Mouse (Mus musculus) intestine, embryonic 14.5 days (tissue): ENCODE results near the gene Foxg1. TPM values are rescaled to one million over a fixed set of nuclear protein-coding genes. Genes with fewer than 3 reads are reported as not detected.

ENCODE experiments used
- ATAC-seq: fragments of 200-750 bp; cut with Nextera tagmentation; replicated peaks from 2 replicates; pipeline ENCODE4 v1.8.0; 2017; ENCODE audit warnings: low read depth, moderate number of reproducible peaks, moderate TSS enrichment, moderate library complexity; ENCODE audit not compliant: low FRiP score, low TSS enrichment
- DNase-seq: peaks from one replicate; pipeline ENCODE4 v3.0.0-alpha.2; 2018; ENCODE audit warnings: low spot score
- H3K27ac ChIP-seq: fragments of 300-500 bp; sonication (generic); 2 replicates; pipeline ENCODE4 v1.5.1; 2014; ENCODE audit warnings: low read depth, mild to moderate bottlenecking, control low read depth
- H3K27me3 ChIP-seq: fragments of 300-500 bp; sonication (generic); replicated peaks from 2 replicates; pipeline ENCODE4 v1.6.1; 2014; ENCODE audit warnings: low read length, control low read depth; ENCODE audit not compliant: control insufficient read depth, insufficient read depth
- H3K36me3 ChIP-seq: fragments of 300-500 bp; sonication (generic); 2 replicates; pipeline ENCODE4 v1.6.1; 2014; ENCODE audit warnings: low read length, control low read depth; ENCODE audit not compliant: control insufficient read depth, insufficient read depth
- H3K4me1 ChIP-seq: fragments of 300-500 bp; sonication (generic); replicated peaks from 2 replicates; pipeline ENCODE4 v1.6.1; 2014; ENCODE audit warnings: low read length, control low read depth, mixed read lengths; ENCODE audit not compliant: control insufficient read depth, insufficient read depth
- H3K4me2 ChIP-seq: fragments of 300-500 bp; sonication (generic); 2 replicates; pipeline ENCODE4 v1.6.1; 2014; ENCODE audit warnings: low read length
- H3K4me3 ChIP-seq: fragments of 300-500 bp; sonication (generic); 2 replicates; pipeline ENCODE4 v1.5.1; 2014; ENCODE audit warnings: low read depth, low read length, control low read depth, mixed read lengths
- H3K9ac ChIP-seq: fragments of 300-500 bp; sonication (generic); 2 replicates; pipeline ENCODE4 v1.6.1; 2014; ENCODE audit warnings: mild to moderate bottlenecking, low read length
- H3K9me3 ChIP-seq: fragments of 300-500 bp; sonication (generic); 2 replicates; pipeline ENCODE4 v1.6.1; 2016; ENCODE audit warnings: low read length, control low read depth; ENCODE audit not compliant: control insufficient read depth
- WGBS: fragments of 180-500 bp; shearing (Covaris S2); extraction: QIAGEN DNeasy Blood & Tissue Kit; methylation state at CpG from one replicate; pipeline ENCODE4 v1.1.7; 2014; 5-methylcytosine and 5-hydroxymethylcytosine counted together
- polyA plus RNA-seq: library from polyadenylated mRNA; unstranded; fragments of >200 nt; fragmentation: Nextera tagmentation; extraction: Ambion mirVana; gene quantifications from 2 replicates; pipeline ENCODE4 v1.2.1, GENCODE M21; 2014

The Foxg1 gene
- polyA plus RNA-seq, 1 experiment from 2014 or later = not detected

GRCm38 (mm10) chr12:49409833-49410232, 27.4 kb downstream of the Foxg1 start:
- ATAC-seq (no peak), DNase-seq (no peak)
- Histone ChIP-seq H3K4me1 (no peaks in the 10 kb centered on the region), H3K27ac (no peak overlapping the region), H3K36me3 (no peaks in the 10 kb centered on the region), H3K9me3 (no peaks in the 10 kb centered on the region), H3K4me2 (no peak overlapping the region), H3K4me3 (no peak overlapping the region), H3K27me3 (peaks cover 9% of the 10 kb centered on the region), H3K9ac (no peak overlapping the region)
- 78% methylated on average over 2 of the region's 2 CpGs for WGBS

- no peaks in the 10 kb centered on the region for H3K27me3 ChIP-seq
- H3K4me1 ChIP-seq = no peaks in the 10 kb centered on the region
- H3K9me3 ChIP-seq = no peaks in the 10 kb centered on the region
- DNase-seq (no peak), ATAC-seq (no peak)
- no peak overlapping the region for H3K4me2 ChIP-seq
- no peaks in the 10 kb centered on the region for H3K36me3 ChIP-seq
- no peak overlapping the region for H3K9ac ChIP-seq
- H3K27ac ChIP-seq = no peak overlapping the region
- WGBS = 70% methylated on average over 3 of the region's 3 CpGs
- no peak overlapping the region for H3K4me3 ChIP-seq
These were observed 35.5 kb downstream of the Foxg1 start for GRCm38 (mm10) chr12:49417963-49418362.

Other genes with a start within 250 kb of the Foxg1 start
- not detected in 2 replicates for gene Gm43517, start 2.5 kb downstream of the Foxg1 start, polyA plus RNA-seq